Mouse (Mus musculus) MEL (cell line): ENCODE measurements at regions not wholly inside any gene's neighbourhood (a gene's known extent, or its start where the extent isn't known, plus 50 kb on each side); places are given as distances from the start of the nearest gene placed in this dataset.

Source experiments
- DNase-seq: peaks from one replicate; pipeline ENCODE4 v3.0.0; 2011; ENCODE audit warnings: low read depth, low spot score
- H3K27ac ChIP-seq: 2 replicates; pipeline ENCODE4 v1.5.1; 2012; ENCODE audit warnings: low read depth, mild to moderate bottlenecking, control low read depth, low read length, moderate library complexity; ENCODE audit not compliant: control insufficient read depth
- H3K27me3 ChIP-seq, 2 experiments: fragments of 150-350 bp in 1 of 2; sonication (generic) in 1 of 2; 2 replicates each; pipeline ENCODE4 v1.6.1; 2012; ENCODE audit warnings: low read length in 2 of 2, mild to moderate bottlenecking in 2 of 2, improper control_type of control experiment in 1 of 2, moderate library complexity in 1 of 2; ENCODE audit not compliant: insufficient read depth in 2 of 2, control insufficient read depth in 1 of 2
- H3K36me3 ChIP-seq, 2 experiments: 2 replicates each; pipeline ENCODE4 v1.6.1; 2012 to 2014; ENCODE audit warnings: low read length in 2 of 2, improper control_type of control experiment in 1 of 2, inconsistent platforms in 1 of 2, mild to moderate bottlenecking in 1 of 2; ENCODE audit not compliant: insufficient read depth in 2 of 2, control insufficient read depth in 1 of 2
- H3K4me1 ChIP-seq, 2 experiments: fragments of 150-350 bp in 1 of 2; sonication (generic) in 1 of 2; 2 replicates each; pipeline ENCODE4 v1.6.1; 2012; ENCODE audit warnings: low read length in 2 of 2, improper control_type of control experiment in 1 of 2, mild to moderate bottlenecking in 1 of 2; ENCODE audit not compliant: insufficient read depth in 2 of 2, control insufficient read depth in 1 of 2
- H3K4me3 ChIP-seq, 2 experiments: fragments of 150-350 bp in 1 of 2; sonication (generic) in 1 of 2; 2 replicates each; pipeline ENCODE4 v1.5.1; 2012; ENCODE audit warnings: low read depth in 2 of 2, low read length in 2 of 2, mild to moderate bottlenecking in 2 of 2, moderate library complexity in 2 of 2, control low read depth in 1 of 2, improper control_type of control experiment in 1 of 2; ENCODE audit not compliant: control insufficient read depth in 1 of 2, insufficient read depth in 1 of 2
- H3K79me2 ChIP-seq: 2 replicates; pipeline ENCODE4 v1.6.1; 2012; ENCODE audit warnings: mild to moderate bottlenecking, low read length, moderate library complexity; ENCODE audit not compliant: control insufficient read depth, poor library complexity, insufficient read depth
- H3K9ac ChIP-seq: 2 replicates; pipeline ENCODE4 v1.6.1; 2012; ENCODE audit warnings: low read depth, mild to moderate bottlenecking, control low read depth, low read length, moderate library complexity; ENCODE audit not compliant: control insufficient read depth, poor library complexity, severe bottlenecking
- H3K9me3 ChIP-seq: fragments of 150-350 bp; sonication (generic); replicated peaks from 2 replicates; pipeline ENCODE4 v1.6.1; 2012; ENCODE audit warnings: mild to moderate bottlenecking, low read length, improper control_type of control experiment, moderate library complexity; ENCODE audit not compliant: insufficient read depth
- BHLHE40 ChIP-seq: IDR thresholded peaks from 2 replicates; pipeline ENCODE4 v1.6.1; 2012; ENCODE audit warnings: low read depth, mild to moderate bottlenecking, inconsistent platforms, low read length, improper control_type of control experiment, borderline replicate concordance
- CHD1 ChIP-seq: IDR thresholded peaks from 2 replicates; pipeline ENCODE4 v1.6.1; 2012; ENCODE audit warnings: low read depth, mild to moderate bottlenecking, inconsistent platforms, low read length, improper control_type of control experiment
- CTCF ChIP-seq, 3 experiments: IDR thresholded peaks in 2 of 3; conservative IDR thresholded peaks in 1 of 3; 2 replicates each; pipeline ENCODE4 v1.5.1; 2011 to 2012; ENCODE audit warnings: low read length in 3 of 3, low read depth in 2 of 3, mild to moderate bottlenecking in 2 of 3, improper control_type of control experiment in 1 of 3, inconsistent platforms in 1 of 3, mixed read lengths in 1 of 3, moderate library complexity in 1 of 3; ENCODE audit not compliant: control insufficient read depth in 1 of 3, insufficient read depth in 1 of 3, poor library complexity in 1 of 3, severe bottlenecking in 1 of 3
- E2F4 ChIP-seq: IDR thresholded peaks from 2 replicates; pipeline ENCODE4 v1.6.1; 2011; ENCODE audit warnings: low read depth, low read length, improper control_type of control experiment, borderline replicate concordance
- HCFC1 ChIP-seq: IDR thresholded peaks from 2 replicates; pipeline ENCODE4 v1.6.1; 2012; ENCODE audit warnings: low read depth, mild to moderate bottlenecking, inconsistent platforms, low read length, improper control_type of control experiment, moderate library complexity
- MYC ChIP-seq: IDR thresholded peaks from 2 replicates; pipeline ENCODE4 v1.6.1; 2011; ENCODE audit warnings: low read depth, mild to moderate bottlenecking, low read length, improper control_type of control experiment, moderate library complexity
- NELFE ChIP-seq: IDR thresholded peaks from 2 replicates; pipeline ENCODE4 v1.6.1; 2011; ENCODE audit warnings: low read depth, low read length, improper control_type of control experiment
- POLR2AphosphoS2 ChIP-seq: IDR thresholded peaks from 2 replicates; pipeline ENCODE4 v1.6.1; 2011; ENCODE audit warnings: low read length, improper control_type of control experiment
- RAD21 ChIP-seq: IDR thresholded peaks from 2 replicates; pipeline ENCODE4 v1.6.1; 2011; ENCODE audit warnings: mild to moderate bottlenecking, low read depth, low read length, improper control_type of control experiment
- RCOR1 ChIP-seq: IDR thresholded peaks from 2 replicates; pipeline ENCODE4 v1.6.1; 2012; ENCODE audit warnings: low read depth, mild to moderate bottlenecking, inconsistent platforms, low read length, improper control_type of control experiment
- SIN3A ChIP-seq: IDR thresholded peaks from 2 replicates; pipeline ENCODE4 v1.6.1; 2012; ENCODE audit warnings: low read length, improper control_type of control experiment, inconsistent platforms
- TCF12 ChIP-seq: IDR thresholded peaks from 2 replicates; pipeline ENCODE4 v1.6.1; 2014; ENCODE audit warnings: low read depth, mild to moderate bottlenecking, inconsistent platforms, low read length, improper control_type of control experiment, moderate library complexity
- UBTF ChIP-seq: IDR thresholded peaks from 2 replicates; pipeline ENCODE4 v1.6.1; 2012; ENCODE audit warnings: low read depth, mild to moderate bottlenecking, inconsistent platforms, low read length, improper control_type of control experiment, moderate library complexity, borderline replicate concordance; ENCODE audit not compliant: insufficient read depth
- USF2 ChIP-seq, 2 experiments: IDR thresholded peaks; 2 replicates each; pipeline ENCODE4 v1.6.1; 2011 to 2012; ENCODE audit warnings: improper control_type of control experiment in 2 of 2, low read length in 2 of 2, borderline replicate concordance in 1 of 2, inconsistent platforms in 1 of 2, low read depth in 1 of 2, mild to moderate bottlenecking in 1 of 2; ENCODE audit not compliant: insufficient read depth in 1 of 2
- ZMIZ1 ChIP-seq: IDR thresholded peaks from 2 replicates; pipeline ENCODE4 v1.6.1; 2012; ENCODE audit warnings: low read depth, mild to moderate bottlenecking, inconsistent platforms, low read length, improper control_type of control experiment, moderate library complexity

- H3K36me3 ChIP-seq = no peaks in the 10 kb centered on the region
- H3K4me1 ChIP-seq = no peaks in the 10 kb centered on the region
- peak; percentile 2 for DNase-seq
- TF ChIP-seq ZMIZ1 (no peak), RAD21 (peak; percentile 9), CTCF (IDR thresholded peaks at IDR 0.05 in 2 of 3, conservative IDR thresholded peaks at IDR 0.05 in 1 of 3; ENCODE audit: control insufficient read depth in 1 of 3, insufficient read depth in 1 of 3, low read depth in 2 of 3, low read length in 3 of 3, poor library complexity in 1 of 3, severe bottlenecking in 1 of 3) (peak in 1 of 3 experiments; percentile 30; a peak in 1 of 6 replicates)
- TF ChIP-seq, all 39 proteins: peak for 2
- H3K9me3 ChIP-seq = no peaks in the 10 kb centered on the region
- H3K4me3 ChIP-seq = no peak overlapping the region
- no peak overlapping the region for H3K27ac ChIP-seq
- H3K79me2 ChIP-seq = no peaks in the 10 kb centered on the region
- H3K27me3 ChIP-seq = no peaks in the 10 kb centered on the region
- no peak overlapping the region for H3K9ac ChIP-seq
Measured at GRCm38 (mm10) chr9:25693632-25694031, 212.3 kb downstream of the Eepd1 start.

GRCm38 (mm10) chr9:25695018-25695417 is 213.7 kb downstream of the Eepd1 start:
- DNase-seq = no peak
- H3K9ac ChIP-seq = no peak overlapping the region
- TF ChIP-seq BHLHE40 (no peak), POLR2AphosphoS2 (no peak), E2F4 (no peak), RAD21 (no peak)
- H3K36me3 ChIP-seq = no peaks in the 10 kb centered on the region
- H3K79me2 ChIP-seq = no peaks in the 10 kb centered on the region
- H3K27me3 ChIP-seq = no peaks in the 10 kb centered on the region
- H3K27ac ChIP-seq = no peak overlapping the region
- no peak overlapping the region for H3K4me3 ChIP-seq
- H3K4me1 ChIP-seq = no peaks in the 10 kb centered on the region
- H3K9me3 ChIP-seq = no peaks in the 10 kb centered on the region

GRCm38 (mm10) chr9:25713636-25714035 is 232.3 kb downstream of the Eepd1 start:
- no peak overlapping the region for H3K4me3 ChIP-seq
- H3K27ac ChIP-seq = no peak overlapping the region

GRCm38 (mm10) chr9:25744162-25744561 is 262.8 kb downstream of the Eepd1 start:
- Histone ChIP-seq H3K27me3 (no peaks in the 10 kb centered on the region), H3K9ac (no peak overlapping the region), H3K4me1 (no peaks in the 10 kb centered on the region), H3K79me2 (no peaks in the 10 kb centered on the region), H3K36me3 (no peaks in the 10 kb centered on the region)
- TF ChIP-seq RAD21 = peak; percentile 7
- TF ChIP-seq TCF12 = no peak
- peak in 1 of 3 experiments; percentile 6; a peak in 1 of 6 replicates for TF ChIP-seq CTCF (IDR thresholded peaks at IDR 0.05 in 2 of 3, conservative IDR thresholded peaks at IDR 0.05 in 1 of 3; ENCODE audit: control insufficient read depth in 1 of 3, insufficient read depth in 1 of 3, low read depth in 2 of 3, low read length in 3 of 3, poor library complexity in 1 of 3, severe bottlenecking in 1 of 3)
- TF ChIP-seq HCFC1 = no peak
- no peak for TF ChIP-seq NELFE
- TF ChIP-seq, all 39 proteins: peak for 2
- H3K9me3 ChIP-seq = no peaks in the 10 kb centered on the region
- no peak overlapping the region for H3K4me3 ChIP-seq
- DNase-seq = peak; percentile 2
- no peak overlapping the region for H3K27ac ChIP-seq

More at GRCm38 (mm10) chr9:25713636-25714035, 232.3 kb downstream of the Eepd1 start:
- H3K79me2 ChIP-seq = no peaks in the 10 kb centered on the region
- H3K9me3 ChIP-seq = no peaks in the 10 kb centered on the region
- H3K4me1 ChIP-seq = no peaks in the 10 kb centered on the region
- TF ChIP-seq CHD1 = no peak
- no peak for TF ChIP-seq SIN3A
- no peak for TF ChIP-seq RCOR1
- no peak for TF ChIP-seq UBTF
- TF ChIP-seq USF2 (IDR thresholded peaks at IDR 0.05; ENCODE audit: borderline replicate concordance in 1 of 2, insufficient read depth in 1 of 2, low read depth in 1 of 2, low read length in 2 of 2) = no peak
- no peak for TF ChIP-seq MYC
- TF ChIP-seq, all 39 proteins: peak for 0
- no peak for DNase-seq
- no peaks in the 10 kb centered on the region for H3K36me3 ChIP-seq
- no peak overlapping the region for H3K9ac ChIP-seq
- H3K27me3 ChIP-seq = no peaks in the 10 kb centered on the region
